Mouse (Mus musculus) cerebellum, adult (tissue): ENCODE data around the gene Hint2.

Experiments used
- ATAC-seq: cut with Nextera tagmentation; 2 replicates; pipeline ENCODE4 v1.9.2; 2017; ENCODE audit warnings: mild to moderate bottlenecking, moderate library complexity, mixed read lengths; ENCODE audit not compliant: insufficient number of reproducible peaks, low FRiP score, low TSS enrichment

Gene Hint2

GRCm38 (mm10) chr4:43657146-43657545 is 880 bp upstream of the Hint2 start:
- no peak for ATAC-seq

- peak; percentile 4; the same call in 1 of the 2 replicates for ATAC-seq
Measured at GRCm38 (mm10) chr4:43655656-43656338, 469 bp downstream of the Hint2 start.

DNA sequence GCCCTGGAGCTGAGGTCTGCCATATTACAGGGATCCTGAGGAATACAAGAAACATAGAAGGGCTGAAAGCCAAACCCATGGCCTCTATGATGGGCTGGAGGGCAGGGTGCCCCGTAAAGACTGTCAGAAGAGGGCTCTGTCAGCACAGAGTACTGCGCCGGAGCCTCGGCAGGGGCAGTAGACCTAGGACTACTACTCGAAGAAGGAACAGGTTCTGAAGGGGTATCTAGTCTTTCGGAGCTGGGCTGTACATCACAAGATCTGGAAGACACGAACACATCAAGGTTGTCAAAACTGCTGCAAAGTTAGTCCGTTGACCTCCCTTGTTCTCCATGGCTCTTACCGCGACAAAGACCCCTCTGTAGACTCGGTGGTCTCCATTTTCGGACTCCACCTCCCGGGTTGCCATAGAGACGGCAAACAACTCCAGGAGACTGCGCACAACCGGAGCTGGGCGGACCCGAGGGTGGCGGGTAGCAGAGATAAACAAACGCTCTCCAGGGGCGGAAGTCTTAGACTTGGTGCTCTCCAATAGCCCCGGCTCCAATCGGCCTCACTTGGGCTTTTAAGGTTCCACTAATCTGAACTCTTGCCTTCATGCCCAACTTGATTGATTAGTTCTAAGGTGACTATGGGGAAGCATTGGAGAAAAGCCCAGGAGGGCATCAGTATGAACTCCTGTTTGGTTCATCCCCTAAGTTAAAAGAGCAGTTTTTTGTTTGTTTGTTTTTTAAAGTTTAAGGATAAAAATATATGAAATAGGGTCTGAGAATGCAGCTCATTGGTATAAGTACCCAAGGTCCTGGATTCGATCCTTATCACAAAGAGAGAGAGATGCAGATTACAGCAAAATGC is 2.9 kb downstream of the Hint2 start, which contains the start of gene Spag8:
TSS of gene Spag8 (minus strand) at position 434 of the 855 bp plus-strand sequence.
- no peak for ATAC-seq

DNA sequence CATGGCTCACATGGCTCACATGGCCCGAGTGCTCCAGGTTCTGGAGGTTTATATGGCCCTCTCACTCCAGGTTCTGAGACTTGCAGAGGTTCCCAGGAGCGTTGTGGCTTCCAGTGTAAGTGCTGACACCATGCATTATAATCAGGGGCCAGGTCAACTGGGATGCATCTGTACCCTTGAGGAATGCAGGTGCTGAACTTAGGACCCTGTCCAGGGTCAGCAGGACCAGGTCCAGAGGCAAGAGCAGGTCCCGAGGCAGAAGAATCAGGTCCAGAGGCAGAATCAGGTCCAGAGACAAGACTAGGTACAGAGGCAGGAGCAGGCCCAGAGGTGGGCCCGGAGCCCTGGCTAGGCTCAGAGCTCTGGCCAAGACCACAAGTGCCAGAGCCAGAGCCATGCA is 3.5 kb downstream of the Hint2 start:
- ATAC-seq: no peak

GRCm38 (mm10) chr4:43649783-43650182 is 6.5 kb downstream of the Hint2 start:
- no peak for ATAC-seq

- no peak for ATAC-seq
Measured at GRCm38 (mm10) chr4:43640491-43640890, 15.8 kb downstream of the Hint2 start.

DNA sequence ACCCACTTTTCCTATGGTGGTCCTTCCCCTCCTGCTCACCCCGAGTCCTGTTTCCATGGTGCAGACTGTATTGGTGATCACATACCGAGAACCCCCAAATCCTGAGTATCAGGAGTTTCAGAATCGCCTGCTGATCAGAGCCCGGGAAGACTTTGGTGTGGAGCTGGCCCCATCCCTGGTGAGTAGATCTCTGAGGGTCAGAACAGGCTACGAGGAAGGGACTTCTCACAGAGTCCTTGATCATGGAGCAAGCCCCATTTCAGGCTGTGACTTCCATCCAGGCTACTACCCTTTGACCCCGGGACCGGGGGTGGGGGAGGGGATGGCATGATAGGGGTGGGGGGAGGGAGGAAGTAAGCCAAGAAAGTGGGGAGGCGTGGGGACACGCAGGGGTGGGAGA is 16.2 kb downstream of the Hint2 start:
- no peak for ATAC-seq

DNA sequence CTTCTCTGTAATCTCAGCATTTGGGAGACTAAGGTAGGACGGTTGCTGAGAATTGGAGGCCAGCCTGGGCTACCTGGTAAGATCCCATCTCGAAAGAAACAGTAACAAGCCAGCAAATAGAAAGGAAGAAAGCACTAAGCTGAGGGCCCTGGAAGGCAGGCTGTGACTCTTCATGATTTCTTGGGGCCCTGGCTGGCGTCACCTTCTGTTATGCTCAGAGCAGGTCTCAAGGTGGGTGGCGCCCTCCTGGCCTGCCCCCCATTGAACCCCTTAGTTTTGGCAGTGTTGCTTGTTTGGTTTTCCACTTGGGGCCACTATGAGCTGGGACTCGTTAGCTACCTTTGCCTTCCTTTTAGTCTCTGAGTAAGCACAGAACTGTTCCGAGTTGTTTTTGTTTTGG is 19.5 kb downstream of the Hint2 start:
- no peak for ATAC-seq

GRCm38 (mm10) chr4:43634621-43635374 is 21.5 kb downstream of the Hint2 start:
- no peak for ATAC-seq

GRCm38 (mm10) chr4:43633736-43634135 is 22.5 kb downstream of the Hint2 start:
- no peak for ATAC-seq

DNA sequence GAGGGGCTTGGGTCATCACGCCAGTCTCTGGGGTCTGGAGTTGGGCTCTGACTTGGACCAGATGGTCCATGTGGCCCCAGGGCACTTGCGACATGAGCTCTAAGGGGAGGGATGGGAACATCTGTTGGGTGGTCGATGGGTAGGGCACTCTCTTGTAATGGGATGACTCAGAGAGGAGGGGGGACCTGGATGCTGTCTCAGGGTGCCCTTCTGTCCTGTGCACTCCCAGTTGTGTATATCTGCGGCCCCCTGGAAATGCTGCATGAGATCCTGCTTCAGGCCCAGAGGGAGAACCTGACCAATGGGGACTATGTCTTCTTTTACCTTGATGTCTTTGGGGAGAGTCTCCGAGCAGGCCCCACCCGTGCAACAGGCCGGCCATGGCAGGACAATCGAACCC is 23.0 kb downstream of the Hint2 start:
- ATAC-seq: no peak

- 0 out of 2 replicates have a peak, but pooled peaks have one; percentile 9 for ATAC-seq
Measured at GRCm38 (mm10) chr4:43631956-43632920, 24.0 kb downstream of the Hint2 start.

DNA sequence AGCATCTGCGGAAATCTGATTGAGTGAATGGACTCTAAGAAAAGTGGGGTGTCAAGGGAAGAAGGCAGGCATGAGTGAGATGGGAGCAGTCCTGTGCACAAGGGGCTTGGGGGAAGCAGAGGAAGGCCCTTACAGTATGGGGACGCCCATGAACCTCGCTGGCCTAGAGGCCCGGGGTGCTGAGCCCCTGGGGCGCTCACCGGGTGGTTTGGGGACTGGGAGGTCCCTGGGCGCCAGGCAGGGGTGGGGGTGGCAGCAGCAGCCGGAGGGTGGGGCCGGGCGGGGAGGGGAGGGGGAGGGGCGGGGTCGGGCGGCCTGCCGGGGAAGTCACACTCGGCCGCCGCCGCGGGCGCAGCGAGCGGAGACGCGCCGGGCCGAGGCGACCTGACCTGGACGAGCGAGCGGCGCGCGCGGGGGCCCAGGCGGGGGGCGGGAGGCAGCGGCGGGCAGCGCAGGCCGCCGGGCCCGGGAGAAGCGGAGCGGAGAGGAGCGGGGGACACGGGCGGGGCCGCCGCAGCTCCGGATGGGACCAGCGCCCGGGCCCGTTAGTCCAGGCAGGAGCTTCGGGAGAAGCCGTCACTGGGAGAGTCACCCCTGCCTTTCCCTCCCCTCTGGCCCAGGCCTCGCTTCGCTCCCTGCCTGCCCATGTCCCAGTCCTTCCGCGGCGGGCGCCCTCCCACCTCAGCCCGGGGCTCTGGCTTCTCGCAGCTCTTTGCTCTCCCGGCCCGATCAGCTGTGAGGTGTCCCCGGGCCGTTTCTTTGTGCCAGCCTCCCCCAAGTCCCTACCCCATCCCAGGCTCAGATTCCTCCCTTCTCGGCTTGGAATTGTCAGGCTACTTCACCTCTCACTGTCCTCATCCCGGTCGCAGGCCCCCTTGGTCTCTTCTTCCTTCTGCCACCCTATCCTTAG is 25.0 kb downstream of the Hint2 start, which contains the start of gene Npr2:
TSS of gene Npr2 (plus strand) at position 890 of the 910 bp plus-strand sequence.
- peak; percentile 16 for ATAC-seq

GRCm38 (mm10) chr4:43630671-43631045 is 25.6 kb downstream of the Hint2 start:
- ATAC-seq: 0 out of 2 replicates have a peak, but pooled peaks have one; percentile 4

DNA sequence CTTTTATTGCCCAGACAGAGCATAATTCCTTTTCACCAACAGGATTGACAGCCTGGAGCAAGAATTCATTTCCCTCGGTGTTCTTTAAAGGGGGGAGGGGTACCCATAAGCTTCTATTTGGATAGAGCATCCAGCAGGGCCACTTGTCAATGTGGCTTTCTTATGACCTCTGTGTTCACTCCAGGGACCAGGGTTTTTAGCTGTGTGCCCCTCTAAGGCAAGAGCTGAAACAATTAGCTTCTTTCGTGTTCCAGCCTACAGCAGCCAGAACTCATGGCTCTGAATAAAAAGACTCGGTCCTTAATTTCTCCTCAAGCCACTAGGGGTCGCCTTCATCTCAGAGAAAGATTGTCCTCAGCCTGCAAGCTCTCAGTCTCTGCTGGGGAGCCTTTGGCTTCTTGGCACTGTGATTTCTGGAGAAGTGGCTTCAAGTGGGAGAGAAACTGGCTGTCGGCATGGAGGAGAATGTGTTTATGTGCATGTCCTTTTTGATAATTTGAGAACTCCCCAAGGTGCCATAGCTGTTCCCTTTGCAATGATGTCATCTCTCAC is 26.2 kb downstream of the Hint2 start:
- peak; percentile 61 for ATAC-seq

DNA sequence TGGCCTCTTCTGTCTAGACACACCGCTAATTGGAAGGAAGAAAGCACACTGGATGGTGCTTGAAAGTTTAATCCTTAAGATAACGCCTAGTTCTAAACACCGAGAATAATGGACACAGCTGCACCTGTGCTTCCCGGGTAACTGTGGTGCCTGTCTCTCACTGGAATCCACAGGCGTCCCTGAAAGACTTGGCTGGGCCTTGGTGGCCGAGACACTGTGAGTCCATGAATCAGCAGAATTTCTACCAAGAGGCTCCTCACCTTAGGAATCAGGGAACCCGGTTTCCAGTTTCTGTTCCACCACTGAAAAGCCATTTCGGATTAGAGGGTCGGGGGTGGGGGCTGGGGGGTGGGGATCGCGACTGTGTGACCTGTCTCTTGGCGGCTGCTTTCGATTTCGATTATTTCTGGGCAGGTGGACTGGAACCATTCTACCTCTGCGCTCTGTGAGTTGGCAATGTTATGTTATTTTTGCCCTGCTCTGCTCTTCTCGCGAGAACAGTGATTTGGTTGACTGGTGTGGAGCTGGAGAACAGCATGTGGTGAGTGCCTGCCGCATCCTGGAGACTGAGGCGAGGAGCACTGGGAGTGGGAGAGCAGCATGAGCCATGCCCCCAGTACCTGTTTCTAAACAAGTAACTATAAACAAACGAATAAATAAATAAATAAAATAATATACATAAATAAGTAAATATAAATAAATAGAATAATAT is 27.0 kb downstream of the Hint2 start:
- no peak for ATAC-seq

GRCm38 (mm10) chr4:43620146-43620778 is 36.0 kb downstream of the Hint2 start:
- no peak for ATAC-seq
